Mouse (Mus musculus): ENCODE data around the gene Krtap28-13. TPM values are rescaled to one million over a fixed set of nuclear protein-coding genes. Genes with fewer than 3 reads are reported as not detected.

Gene Krtap28-13
- polyA plus RNA-seq, 1 experiment from 2014 or later = not detected

- Histone ChIP-seq H3K27me3 (ENCODE audit: low read depth, poor library complexity, severe bottlenecking) (no peaks in the 10 kb centered on the region), H3K4me3 (no peak overlapping the region), H3K27ac (no peak overlapping the region), H3K9me3 (replicated peaks) (no peaks in the 10 kb centered on the region), H3K36me3 (no peaks in the 10 kb centered on the region), H3K4me1 (0 out of 2 replicates have a peak, but pooled peaks cover 3% of the 10 kb centered on the region)
- WGBS = 75% methylated on average over 1 of the region's 1 CpGs
- DNase-seq (ENCODE audit: low spot score) = no peak
These were observed 44.7 kb downstream of the Krtap28-13 start for GRCm38 (mm10) chr1:83105464-83105863.

DNA sequence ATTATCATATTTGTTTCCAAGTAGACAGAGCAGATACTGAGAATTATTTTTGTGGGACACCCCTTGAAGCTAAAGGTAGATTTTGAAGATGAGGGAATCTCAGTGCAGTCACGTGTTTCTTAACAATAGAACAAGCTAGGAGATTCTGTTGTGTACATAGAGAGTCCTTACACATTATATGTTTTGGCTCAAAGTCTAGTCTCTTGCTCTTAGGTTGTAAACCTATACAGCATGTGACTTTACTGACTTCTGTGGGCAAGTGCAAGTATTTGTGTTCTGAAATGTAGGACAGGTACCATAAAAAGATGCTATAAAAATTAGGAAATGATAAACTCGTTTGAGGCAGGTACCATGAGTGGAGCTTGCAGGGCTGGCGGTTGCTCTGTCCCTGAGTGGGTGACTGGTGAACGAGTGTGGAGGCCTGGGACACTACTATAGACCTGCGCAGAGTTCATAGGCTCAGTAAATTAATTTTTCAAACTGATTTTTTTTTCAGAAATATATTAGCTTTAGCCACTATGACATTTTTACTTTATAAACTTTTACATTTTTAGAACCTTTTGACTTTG lies 46.8 kb downstream of the Krtap28-13 start:
- 87% methylated on average over 5 of the region's 5 CpGs for WGBS
- Histone ChIP-seq H3K9me3 (replicated peaks) (no peaks in the 10 kb centered on the region), H3K4me3 (no peak overlapping the region), H3K27ac (no peak overlapping the region), H3K27me3 (ENCODE audit: low read depth, poor library complexity, severe bottlenecking) (no peaks in the 10 kb centered on the region), H3K4me1 (no peaks in the 10 kb centered on the region), H3K36me3 (no peaks in the 10 kb centered on the region)
- DNase-seq (ENCODE audit: low spot score) = no peak

- no peaks in the 10 kb centered on the region for H3K9me3 ChIP-seq (replicated peaks)
- H3K4me1 ChIP-seq = no peaks in the 10 kb centered on the region
- no peak for DNase-seq (ENCODE audit: low spot score)
- H3K36me3 ChIP-seq = no peaks in the 10 kb centered on the region
- H3K4me3 ChIP-seq = no peak overlapping the region
- H3K27me3 ChIP-seq (ENCODE audit: low read depth, poor library complexity, severe bottlenecking) = no peaks in the 10 kb centered on the region
- no peak overlapping the region for H3K27ac ChIP-seq
These were observed 50.3 kb downstream of the Krtap28-13 start for GRCm38 (mm10) chr1:83110992-83111391.

Other genes with a start within 250 kb of the Krtap28-13 start
- gene Agfg1, start 221.4 kb upstream of the Krtap28-13 start, polyA plus RNA-seq (2016; fragmentation: Nextera tagmentation; extraction: Ambion mirVana) = 26.9 and 30.5 TPM in 2 replicates
- gene A030005L19Rik, start 147.6 kb upstream of the Krtap28-13 start, polyA plus RNA-seq (2016; fragmentation: Nextera tagmentation; extraction: Ambion mirVana) = 0.19 TPM in 1 of 2 replicates, not detected in the other
- not detected in 2 replicates for gene A030014E15Rik, start 136.0 kb upstream of the Krtap28-13 start, polyA plus RNA-seq (2016; fragmentation: Nextera tagmentation; extraction: Ambion mirVana)
- gene Gm6217, start 129.5 kb upstream of the Krtap28-13 start, polyA plus RNA-seq (2016; fragmentation: Nextera tagmentation; extraction: Ambion mirVana) = not detected in 2 replicates
- not detected in 2 replicates for gene A030003K21Rik, start 117.5 kb upstream of the Krtap28-13 start, polyA plus RNA-seq (2016; fragmentation: Nextera tagmentation; extraction: Ambion mirVana)
- gene Gm7544, start 104.9 kb upstream of the Krtap28-13 start, polyA plus RNA-seq (2016; fragmentation: Nextera tagmentation; extraction: Ambion mirVana) = not detected in 2 replicates
- gene Gm47955, start 100.6 kb upstream of the Krtap28-13 start, polyA plus RNA-seq (2016; fragmentation: Nextera tagmentation; extraction: Ambion mirVana) = not detected in 2 replicates
- gene Gm47959, start 60.4 kb upstream of the Krtap28-13 start, polyA plus RNA-seq (2016; fragmentation: Nextera tagmentation; extraction: Ambion mirVana) = not detected in 2 replicates
- gene Slc19a3, start 22.5 kb upstream of the Krtap28-13 start, polyA plus RNA-seq (2016; fragmentation: Nextera tagmentation; extraction: Ambion mirVana) = 0.33 and 0.45 TPM in 2 replicates
- not detected in 2 replicates for gene Krtap28-10, start 18.4 kb upstream of the Krtap28-13 start, polyA plus RNA-seq (2016; fragmentation: Nextera tagmentation; extraction: Ambion mirVana)
- gene Gm47969, start 16.0 kb upstream of the Krtap28-13 start, polyA plus RNA-seq (2016; fragmentation: Nextera tagmentation; extraction: Ambion mirVana) = not detected in 2 replicates
- gene A030005K14Rik, start 1.6 kb upstream of the Krtap28-13 start, polyA plus RNA-seq (2016; fragmentation: Nextera tagmentation; extraction: Ambion mirVana) = not detected in 2 replicates
- not detected in 2 replicates for gene Ccl20, start 55.8 kb downstream of the Krtap28-13 start, polyA plus RNA-seq (2016; fragmentation: Nextera tagmentation; extraction: Ambion mirVana)
- gene Daw1, start 98.8 kb downstream of the Krtap28-13 start, polyA plus RNA-seq (2016; fragmentation: Nextera tagmentation; extraction: Ambion mirVana) = not detected in 2 replicates